Mouse (Mus musculus) embryonic facial prominence, embryonic 10.5 days (tissue): ENCODE measurements around the gene Apol10b. TPM values are rescaled to one million over a fixed set of nuclear protein-coding genes. Genes with fewer than 3 reads are reported as not detected.
"Not testable (repeated sequence)": the region's sequence is repeated elsewhere in the genome, so short reads cannot be mapped to it uniquely, and the experiment has no call there.

Experiments
- DNase-seq: peaks from one replicate; pipeline ENCODE4 v3.0.0-alpha.2; 2017; ENCODE audit warnings: low spot score
- H3K27ac ChIP-seq: fragments of 300-500 bp; sonication (generic); replicated peaks from 2 replicates; pipeline ENCODE4 v1.5.1; 2016; ENCODE audit warnings: mild to moderate bottlenecking
- H3K27me3 ChIP-seq: fragments of 300-500 bp; sonication (generic); replicated peaks from 2 replicates; pipeline ENCODE4 v1.6.1; 2016; ENCODE audit warnings: low read depth, mild to moderate bottlenecking; ENCODE audit not compliant: poor library complexity, severe bottlenecking
- H3K36me3 ChIP-seq: fragments of 300-500 bp; sonication (generic); replicated peaks from 2 replicates; pipeline ENCODE4 v1.6.1; 2016; ENCODE audit warnings: mild to moderate bottlenecking, moderate library complexity
- H3K4me1 ChIP-seq: fragments of 300-500 bp; sonication (generic); 2 replicates; pipeline ENCODE4 v1.6.1; 2016
- H3K4me3 ChIP-seq: fragments of 300-500 bp; sonication (generic); 2 replicates; pipeline ENCODE4 v1.5.1; 2016; ENCODE audit warnings: mild to moderate bottlenecking, moderate library complexity
- H3K9me3 ChIP-seq: fragments of 300-500 bp; sonication (generic); 2 replicates; pipeline ENCODE4 v1.6.1; 2016; ENCODE audit warnings: mild to moderate bottlenecking
- WGBS: fragments of 180-500 bp; shearing (Covaris S2); methylation state at CpG from one replicate; pipeline ENCODE4 v1.1.7; 2016; 5-methylcytosine and 5-hydroxymethylcytosine counted together
- polyA plus RNA-seq: library from polyadenylated mRNA; unstranded; fragments of >200 nt; fragmentation: Nextera tagmentation; extraction: Ambion mirVana; gene quantifications from 2 replicates; pipeline ENCODE4 v1.2.1, GENCODE M21; 2016

Gene Apol10b
- polyA plus RNA-seq: 0.06 and 0.12 TPM in 2 replicates

DNA sequence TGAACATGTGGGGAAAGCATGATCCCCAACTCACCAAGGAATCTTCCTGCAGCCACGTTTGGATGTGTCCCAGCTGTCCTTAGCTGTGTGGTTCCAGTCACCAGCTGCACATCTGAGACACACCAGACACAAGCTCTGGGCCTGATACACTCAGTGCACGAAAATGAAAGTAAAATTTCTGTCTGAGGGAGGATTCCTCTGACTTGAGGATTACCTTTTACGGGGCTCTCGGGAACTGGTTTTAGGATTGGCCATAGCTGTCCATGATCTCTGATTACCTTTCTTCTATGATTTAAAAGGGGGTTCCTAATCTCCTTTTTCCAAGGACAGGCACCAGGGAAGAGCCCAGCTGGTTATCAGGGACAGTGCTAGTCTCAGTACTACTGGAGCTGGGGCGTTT, at the start of gene Apol10b:
Gene Apol10b (minus strand): TSS at position 165 of the 400 bp plus-strand sequence.
- Histone ChIP-seq H3K27me3 (no peaks in the 10 kb centered on the region), H3K36me3 (no peaks in the 10 kb centered on the region), H3K27ac (no peak within 1 kb of the TSS), H3K4me1 (no peaks in the 10 kb centered on the region), H3K9me3 (no peaks in the 10 kb centered on the region), H3K4me3 (no peak within 1 kb of the TSS)
- 74% methylated on average over 5 of the region's 5 CpGs for WGBS
- no peak for DNase-seq

GRCm38 (mm10) chr15:77643176-77643575, 47.3 kb upstream of the Apol10b start, which contains the start of gene Apol11b:
TSS of gene Apol11b (minus strand) at chr15:77643286.
- H3K9me3 ChIP-seq, DNase-seq, H3K4me3 ChIP-seq, H3K27ac ChIP-seq, H3K4me1 ChIP-seq, H3K27me3 ChIP-seq, H3K36me3 ChIP-seq: not testable (repeated sequence)
- 74% methylated on average over 2 of the region's 2 CpGs for WGBS

DNA sequence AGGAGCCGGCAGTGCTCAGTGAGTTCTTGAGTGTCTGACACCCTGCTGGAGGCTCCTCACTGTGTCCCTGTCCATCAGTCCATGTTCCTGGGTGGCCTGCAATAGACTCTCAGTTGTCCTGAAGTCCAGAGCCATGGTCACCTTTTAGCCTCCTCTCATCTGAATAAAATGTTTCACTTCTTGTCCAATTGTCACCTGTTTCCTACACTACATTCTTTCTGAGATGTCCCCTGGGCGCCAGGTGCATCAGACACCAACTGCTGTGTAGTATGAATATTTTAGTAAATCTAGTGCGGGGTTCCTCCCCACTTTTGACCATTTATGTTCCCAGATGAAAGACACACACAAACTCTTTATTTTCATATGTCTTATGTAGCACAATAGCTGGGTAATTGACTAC, 33.9 kb upstream of the Apol10b start:
- H3K27me3 ChIP-seq, H3K4me1 ChIP-seq, H3K4me3 ChIP-seq, H3K36me3 ChIP-seq, DNase-seq, H3K9me3 ChIP-seq, H3K27ac ChIP-seq: not testable (repeated sequence)
- WGBS: 78% methylated on average over 3 of the region's 3 CpGs

- H3K27me3 ChIP-seq, H3K4me1 ChIP-seq, H3K9me3 ChIP-seq, H3K4me3 ChIP-seq, H3K27ac ChIP-seq, H3K36me3 ChIP-seq: not testable (repeated sequence)
- peak; percentile 15 for DNase-seq
- 63% methylated on average over 9 of the region's 9 CpGs for WGBS
These were observed 32.7 kb upstream of the Apol10b start for GRCm38 (mm10) chr15:77628647-77629046.

DNA sequence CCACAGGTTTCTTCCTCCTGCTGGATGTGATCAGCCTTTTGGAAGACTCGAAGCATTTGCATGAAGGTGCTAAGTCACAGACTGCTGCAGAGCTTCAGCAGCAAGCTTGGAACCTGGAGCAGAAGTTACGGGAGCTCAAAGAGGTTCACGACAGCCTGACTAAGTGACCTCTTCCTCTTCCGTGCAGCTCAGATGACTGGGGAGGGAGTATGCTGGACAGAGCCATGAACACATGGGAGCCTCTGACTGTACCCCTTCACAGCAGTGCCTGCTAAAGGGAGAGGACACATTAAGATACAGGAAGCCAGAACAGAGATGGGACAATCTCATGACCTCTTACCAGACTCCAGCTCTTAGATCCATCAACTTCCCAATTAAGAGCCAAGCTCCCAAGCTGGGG, 30.5 kb upstream of the Apol10b start:
- H3K27me3 ChIP-seq, H3K9me3 ChIP-seq, H3K36me3 ChIP-seq, H3K4me3 ChIP-seq, DNase-seq, H3K27ac ChIP-seq, H3K4me1 ChIP-seq: not testable (repeated sequence)
- WGBS: 87% methylated on average over 4 of the region's 4 CpGs

- Histone ChIP-seq H3K9me3 (no peaks in the 10 kb centered on the region), H3K27ac (no peak overlapping the region), H3K4me1 (no peaks in the 10 kb centered on the region), H3K36me3 (no peaks in the 10 kb centered on the region), H3K4me3 (no peak overlapping the region), H3K27me3 (no peaks in the 10 kb centered on the region)
- 90% methylated on average over 1 of the region's 1 CpGs for WGBS
- no peak for DNase-seq
These were observed 28.8 kb upstream of the Apol10b start for GRCm38 (mm10) chr15:77624710-77625109.

DNA sequence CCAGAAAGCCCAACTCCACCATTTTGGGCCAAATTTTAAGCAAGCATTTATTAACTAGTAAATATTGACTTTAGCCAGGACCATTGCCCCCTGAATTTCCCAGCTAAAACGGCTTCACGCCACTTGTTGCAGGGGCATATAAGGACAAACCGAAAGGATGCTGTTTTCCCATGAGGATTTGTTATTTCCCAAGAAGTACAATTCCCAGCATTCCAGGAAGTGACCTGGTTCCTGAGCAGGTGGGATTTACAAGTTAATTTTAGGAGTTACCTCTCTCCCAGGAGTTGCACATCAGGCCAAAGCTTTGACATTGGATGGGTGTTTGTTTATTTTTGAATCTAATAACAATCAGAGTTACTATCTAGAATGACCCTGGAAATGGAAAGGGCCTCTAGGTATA, 10.1 kb upstream of the Apol10b start:
- Histone ChIP-seq H3K27ac (no peak overlapping the region), H3K4me3 (no peak overlapping the region), H3K4me1 (no peaks in the 10 kb centered on the region), H3K9me3 (no peaks in the 10 kb centered on the region), H3K27me3 (no peaks in the 10 kb centered on the region), H3K36me3 (no peaks in the 10 kb centered on the region)
- WGBS: 93% methylated on average over 3 of the region's 3 CpGs
- DNase-seq: no peak

DNA sequence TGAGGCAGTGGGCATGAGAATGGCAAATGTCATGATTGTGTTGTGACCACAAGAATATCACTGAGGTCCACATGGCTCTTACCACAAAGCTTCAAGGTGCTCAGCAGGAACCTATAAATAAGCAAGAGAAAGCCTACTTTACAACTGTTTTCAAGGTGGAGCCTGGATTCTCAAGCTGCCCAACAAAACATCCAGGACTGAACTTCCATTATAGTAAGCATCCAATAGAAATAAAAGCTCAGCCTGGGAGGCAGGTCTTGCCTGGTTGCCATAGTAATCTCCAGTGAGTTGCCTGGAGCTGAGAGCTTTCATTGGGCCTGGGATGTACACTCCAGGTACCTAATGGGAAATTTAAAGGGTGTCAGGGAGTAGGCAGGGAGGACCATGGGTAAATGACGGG, 3.0 kb upstream of the Apol10b start, which contains the start of gene Gm36245:
Gene Gm36245 (plus strand): TSS at position 301 of the 400 bp plus-strand sequence.
- Histone ChIP-seq H3K4me3 (no peak within 1 kb of the TSS), H3K36me3 (no peaks in the 10 kb centered on the region), H3K4me1 (no peaks in the 10 kb centered on the region), H3K9me3 (no peaks in the 10 kb centered on the region), H3K27ac (no peak within 1 kb of the TSS), H3K27me3 (no peaks in the 10 kb centered on the region)
- DNase-seq: no peak
- whole genome bisulfite sequencing: 87% methylated on average over 1 of the region's 1 CpGs

DNA sequence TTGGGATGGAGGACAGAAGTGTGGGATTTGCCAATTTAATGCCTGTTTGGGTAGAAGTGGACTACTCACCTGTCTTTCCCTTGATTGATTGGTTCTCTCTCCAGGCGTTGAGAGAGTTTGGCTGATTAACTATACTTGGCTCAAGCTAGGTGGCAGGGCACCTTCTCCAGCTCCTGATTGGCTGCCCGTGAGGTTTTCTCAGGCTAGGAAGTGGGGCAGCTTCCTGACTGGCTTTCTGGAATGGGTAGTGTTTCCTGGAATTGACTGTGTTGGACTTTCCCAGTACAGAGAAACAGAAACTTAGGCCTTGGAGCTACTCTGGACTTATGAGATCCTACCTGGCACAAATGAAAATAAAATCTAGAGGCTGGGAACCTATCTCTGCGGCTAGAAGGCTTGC, 2.5 kb upstream of the Apol10b start:
- Histone ChIP-seq H3K4me3 (no peak overlapping the region), H3K9me3 (no peaks in the 10 kb centered on the region), H3K27ac (no peak overlapping the region), H3K36me3 (no peaks in the 10 kb centered on the region), H3K27me3 (no peaks in the 10 kb centered on the region), H3K4me1 (no peaks in the 10 kb centered on the region)
- DNase-seq: no peak
- 82% methylated on average over 3 of the region's 3 CpGs for WGBS

GRCm38 (mm10) chr15:77593557-77593956, 2.4 kb downstream of the Apol10b start:
- Histone ChIP-seq H3K36me3 (no peaks in the 10 kb centered on the region), H3K4me1 (no peaks in the 10 kb centered on the region), H3K27me3 (no peaks in the 10 kb centered on the region), H3K27ac (no peak overlapping the region), H3K9me3 (no peaks in the 10 kb centered on the region), H3K4me3 (no peak overlapping the region)
- DNase-seq: no peak
- WGBS: 78% methylated on average over 1 of the region's 1 CpGs

DNA sequence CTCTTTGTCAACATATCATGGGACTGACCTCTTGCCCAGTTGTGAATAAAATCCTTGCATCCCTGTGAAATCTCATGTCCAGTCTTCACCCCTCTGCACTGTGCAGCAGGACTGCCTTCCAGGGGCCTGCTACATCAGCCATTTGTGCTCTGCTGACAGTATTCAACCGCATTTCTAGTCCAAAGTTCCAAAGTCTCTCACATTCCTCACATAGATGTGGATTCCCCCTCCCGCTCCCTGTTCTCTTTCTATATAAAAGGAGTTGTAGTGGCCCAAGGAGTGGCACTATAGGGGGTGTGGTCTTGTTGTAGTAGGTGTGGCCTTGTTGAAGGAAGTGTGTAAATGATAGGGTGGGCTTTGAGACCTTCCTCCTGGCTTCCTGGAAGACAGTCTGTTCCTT, 5.0 kb downstream of the Apol10b start:
- Histone ChIP-seq H3K9me3 (no peaks in the 10 kb centered on the region), H3K27ac (no peak overlapping the region), H3K27me3 (no peaks in the 10 kb centered on the region), H3K4me1 (no peaks in the 10 kb centered on the region), H3K36me3 (no peaks in the 10 kb centered on the region), H3K4me3 (no peak overlapping the region)
- no peak for DNase-seq
- 78% methylated on average over 2 of the region's 2 CpGs for WGBS

- Histone ChIP-seq H3K36me3 (no peaks in the 10 kb centered on the region), H3K9me3 (no peaks in the 10 kb centered on the region; the same call in 1 of the 2 replicates), H3K4me3 (no peak overlapping the region), H3K4me1 (no peaks in the 10 kb centered on the region), H3K27me3 (no peaks in the 10 kb centered on the region), H3K27ac (no peak overlapping the region)
- no peak for DNase-seq
These were observed 6.9 kb downstream of the Apol10b start for GRCm38 (mm10) chr15:77588981-77589380.

- no peak overlapping the region for H3K4me3 ChIP-seq
- H3K27me3 ChIP-seq: no peaks in the 10 kb centered on the region
- H3K4me1 ChIP-seq: no peaks in the 10 kb centered on the region
- H3K27ac ChIP-seq: no peak overlapping the region
- peaks cover 7% of the 10 kb centered on the region; the same call in 1 of the 2 replicates for H3K9me3 ChIP-seq
- no peaks in the 10 kb centered on the region for H3K36me3 ChIP-seq
- DNase-seq: no peak
These were observed 8.9 kb downstream of the Apol10b start for GRCm38 (mm10) chr15:77587026-77587425.

DNA sequence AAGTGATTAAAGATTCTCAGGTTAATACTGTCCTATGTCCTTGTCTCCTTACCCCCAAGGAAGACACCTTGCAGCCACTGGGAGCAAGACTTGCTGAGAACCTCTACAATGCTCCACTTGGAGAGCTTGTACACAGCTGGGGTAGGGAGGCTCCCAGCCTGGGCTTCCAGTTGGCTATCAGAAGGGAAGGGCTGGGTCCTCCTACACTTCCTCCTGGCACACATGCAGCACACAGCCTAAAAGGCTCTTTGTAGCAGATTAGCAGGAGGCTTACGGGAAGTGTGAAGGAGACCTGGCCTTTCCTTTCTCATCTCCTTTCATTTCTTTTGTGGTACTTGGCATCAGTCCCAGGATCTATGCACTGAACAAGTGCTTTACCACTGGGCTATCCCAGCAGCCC, 14.2 kb downstream of the Apol10b start:
- 73% methylated on average over 1 of the region's 1 CpGs for WGBS
- no peak overlapping the region for H3K4me3 ChIP-seq
- H3K27me3 ChIP-seq: no peaks in the 10 kb centered on the region
- DNase-seq: no peak
- H3K4me1 ChIP-seq: no peaks in the 10 kb centered on the region
- H3K27ac ChIP-seq: no peak overlapping the region
- no peaks in the 10 kb centered on the region for H3K36me3 ChIP-seq
- peaks cover 7% of the 10 kb centered on the region; the same call in 1 of the 2 replicates for H3K9me3 ChIP-seq
